Mouse (Mus musculus): ENCODE measurements at regions not wholly inside any gene's neighbourhood (a gene's known extent, or its start where the extent isn't known, plus 50 kb on each side); places are given as distances from the start of the nearest gene placed in this dataset.

GRCm38 (mm10) chr12:69101965-69102364 lies 57.0 kb downstream of the Rps29 start:
- DNase-seq (ENCODE audit: low read depth): no peak

DNA sequence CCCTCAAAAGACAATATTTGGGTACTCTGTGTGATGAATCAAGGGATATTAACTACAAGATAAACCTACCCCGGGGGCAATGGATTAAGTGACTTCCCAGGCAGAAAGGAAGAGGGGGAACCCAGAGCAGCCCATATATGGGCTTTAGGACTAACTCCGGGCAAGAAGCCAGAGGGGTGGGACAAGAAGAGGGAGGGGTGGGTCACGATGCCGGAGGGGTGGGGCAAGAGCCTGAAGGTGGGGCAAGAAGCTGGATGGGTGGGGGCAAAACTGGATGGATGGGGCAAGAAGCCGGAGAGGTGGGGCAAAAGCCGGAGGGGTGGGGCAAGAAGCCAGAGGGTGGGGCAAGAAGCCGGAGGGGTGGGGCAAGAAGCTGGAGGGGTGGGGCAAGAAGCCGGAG lies 64.1 kb downstream of the Rps29 start:
- DNase-seq (ENCODE audit: low read depth): peak; percentile 5

- DNase-seq (ENCODE audit: low read depth): peak; percentile 7
These were observed 65.8 kb downstream of the Rps29 start for GRCm38 (mm10) chr12:69093073-69093797.

- DNase-seq (ENCODE audit: low read depth): peak; percentile 85
These were observed 70.9 kb downstream of the Rps29 start for GRCm38 (mm10) chr12:69087928-69088609.

DNA sequence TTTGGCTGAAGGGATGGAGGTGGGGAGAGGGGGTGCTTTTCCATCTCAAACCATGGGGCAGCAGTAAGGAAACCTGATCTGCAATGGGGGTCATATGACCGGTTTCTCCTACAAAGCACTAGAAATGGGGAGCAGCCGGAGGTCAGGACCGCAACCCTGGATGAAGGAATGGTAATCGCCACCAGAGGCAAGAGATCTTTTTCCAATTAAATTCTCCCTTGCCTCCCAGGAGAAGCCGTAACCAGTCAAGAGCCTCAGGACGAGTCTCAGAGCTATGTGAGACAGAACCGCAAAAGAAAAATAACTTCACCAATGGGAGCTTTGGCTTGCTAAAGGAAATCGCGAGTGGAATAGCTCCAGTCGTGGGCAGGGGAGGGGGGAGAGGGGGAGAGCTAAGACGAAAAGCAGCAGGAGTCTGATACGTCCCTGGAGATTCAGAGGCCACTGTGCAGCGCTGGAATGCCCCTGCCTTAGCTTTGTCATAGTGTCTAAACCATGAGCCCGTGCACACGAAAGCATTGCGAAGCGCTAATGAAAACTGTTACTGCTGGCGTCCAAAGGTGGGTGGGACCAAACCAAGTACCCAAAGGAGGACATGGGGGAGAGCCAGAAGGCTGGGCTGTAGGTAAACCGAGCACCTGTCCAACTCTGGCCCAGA lies 73.3 kb downstream of the Rps29 start:
- DNase-seq (ENCODE audit: low read depth): no peak

GRCm38 (mm10) chr12:69084656-69085055 lies 74.3 kb downstream of the Rps29 start:
- no peak for DNase-seq (ENCODE audit: low read depth)

DNA sequence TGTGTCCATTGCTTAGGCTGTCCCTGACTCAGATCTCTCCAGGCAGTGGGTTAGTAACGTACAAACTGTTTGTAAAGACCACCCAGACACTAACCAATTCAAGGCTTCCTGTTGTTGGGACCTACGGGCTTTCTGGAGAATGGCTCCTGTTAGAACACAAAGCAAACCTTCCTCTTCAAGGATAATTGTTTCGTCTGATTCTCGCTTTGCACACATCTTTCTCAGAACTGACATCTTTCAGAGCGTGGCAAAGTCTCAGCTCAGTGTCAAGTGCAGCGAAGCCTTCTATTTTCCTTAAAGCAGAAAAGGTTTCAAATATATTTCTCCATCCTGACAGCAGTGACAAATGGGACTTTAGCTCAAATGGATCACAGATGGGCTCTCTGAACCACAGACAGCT lies 76.9 kb downstream of the Rps29 start:
- DNase-seq (ENCODE audit: low read depth): no peak

DNA sequence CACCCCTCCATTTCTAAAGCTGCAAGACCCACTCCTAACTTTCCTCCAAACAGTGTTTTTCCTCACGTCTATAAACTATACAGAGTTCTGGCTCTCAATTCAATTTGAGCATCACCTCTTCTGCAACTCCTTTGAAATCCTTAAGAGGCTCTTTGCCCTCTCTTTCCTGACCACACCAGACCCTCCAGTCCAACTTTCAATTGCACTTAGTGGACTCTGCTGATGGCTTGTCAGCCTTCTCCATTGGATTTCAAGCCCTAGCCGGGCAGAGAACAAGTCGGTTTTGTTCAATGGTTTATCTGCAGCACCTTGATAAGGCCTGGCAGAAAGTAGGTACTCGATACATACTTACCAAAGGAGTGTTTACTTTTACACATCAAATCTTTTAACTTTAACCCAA lies 119.4 kb downstream of the Rps29 start:
- DNase-seq (ENCODE audit: low read depth): no peak

- DNase-seq (ENCODE audit: low read depth): no peak
These were observed 135.4 kb downstream of the Rps29 start for GRCm38 (mm10) chr12:69023594-69023993.

DNA sequence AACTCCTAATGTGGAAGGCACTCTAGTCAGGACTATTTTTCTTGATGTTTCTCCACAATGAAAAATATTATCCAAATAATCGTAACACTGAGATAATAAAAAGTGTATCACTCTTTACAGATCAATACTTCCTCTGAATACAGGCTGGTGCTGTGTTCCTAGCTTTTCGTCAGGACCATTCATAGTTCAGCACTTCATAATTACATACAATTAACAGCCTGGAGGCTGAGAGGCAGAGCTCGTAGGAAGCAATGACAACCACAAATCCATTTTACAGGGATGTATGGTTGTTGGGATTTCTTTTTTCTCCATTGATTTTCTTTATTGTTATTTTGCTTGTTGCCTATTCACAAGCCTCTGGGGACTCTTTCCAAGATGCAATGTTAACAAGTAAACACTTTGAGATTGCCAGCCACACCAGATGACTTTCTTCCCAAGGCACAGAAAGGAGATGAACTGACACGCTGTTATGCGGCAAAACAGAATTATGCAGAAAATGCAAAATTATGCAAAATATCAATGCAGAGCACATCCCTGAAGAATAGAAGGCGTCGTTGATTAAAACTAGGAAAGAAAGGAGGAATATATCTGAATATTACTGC lies 142.2 kb downstream of the Rps29 start:
- DNase-seq (ENCODE audit: low read depth): no peak

- no peak for DNase-seq (ENCODE audit: low read depth)
These were observed 153.8 kb downstream of the Rps29 start for GRCm38 (mm10) chr12:69005141-69005540.

- no peak for DNase-seq (ENCODE audit: low read depth)
These were observed 156.9 kb downstream of the Rps29 start for GRCm38 (mm10) chr12:69002106-69002505.

- no peak for DNase-seq (ENCODE audit: low read depth)
These were observed 161.7 kb downstream of the Rps29 start for GRCm38 (mm10) chr12:68997259-68997658.

DNA sequence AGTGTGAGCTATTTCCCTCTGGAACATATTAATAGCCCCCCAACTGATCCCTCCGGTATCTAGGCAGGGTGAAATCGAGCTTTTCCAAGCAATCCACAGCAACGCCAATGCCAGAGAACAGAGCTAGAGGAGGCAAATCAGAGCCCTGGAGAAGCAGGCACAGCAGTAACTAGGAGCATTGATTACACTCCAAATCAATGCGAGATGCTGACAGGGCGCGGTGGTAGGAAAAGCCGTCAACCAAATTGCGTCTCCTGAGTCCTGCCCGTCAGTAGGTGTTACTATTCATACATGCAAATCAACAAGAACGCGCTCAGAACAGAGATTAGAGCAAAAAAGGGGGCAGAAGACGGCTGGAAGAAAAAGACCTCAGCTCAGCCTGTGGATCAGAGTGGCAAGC lies 162.2 kb downstream of the Rps29 start:
- DNase-seq (ENCODE audit: low read depth): no peak

- DNase-seq (ENCODE audit: low read depth): no peak
These were observed 178.3 kb downstream of the Rps29 start for GRCm38 (mm10) chr12:68980640-68981039.

DNA sequence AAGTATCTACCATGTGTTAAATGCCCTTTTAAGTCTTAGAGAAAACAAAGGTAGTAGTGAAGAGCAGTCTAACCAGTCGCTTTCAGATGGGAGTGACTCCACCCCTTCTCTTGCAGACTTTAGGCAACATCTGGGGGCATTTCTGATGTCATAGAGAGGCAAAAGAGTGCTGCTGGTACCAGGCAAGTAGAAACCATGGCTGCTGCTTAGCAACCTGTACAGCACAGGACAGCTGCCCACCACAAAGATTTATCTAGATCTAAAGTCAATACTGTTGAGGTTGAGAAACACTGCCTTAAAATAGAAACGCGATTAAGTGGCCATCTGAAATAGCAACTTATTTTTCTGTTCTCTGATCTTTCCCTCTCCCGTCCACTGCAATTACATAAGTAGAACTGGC lies 178.8 kb downstream of the Rps29 start:
- DNase-seq (ENCODE audit: low read depth): no peak

DNA sequence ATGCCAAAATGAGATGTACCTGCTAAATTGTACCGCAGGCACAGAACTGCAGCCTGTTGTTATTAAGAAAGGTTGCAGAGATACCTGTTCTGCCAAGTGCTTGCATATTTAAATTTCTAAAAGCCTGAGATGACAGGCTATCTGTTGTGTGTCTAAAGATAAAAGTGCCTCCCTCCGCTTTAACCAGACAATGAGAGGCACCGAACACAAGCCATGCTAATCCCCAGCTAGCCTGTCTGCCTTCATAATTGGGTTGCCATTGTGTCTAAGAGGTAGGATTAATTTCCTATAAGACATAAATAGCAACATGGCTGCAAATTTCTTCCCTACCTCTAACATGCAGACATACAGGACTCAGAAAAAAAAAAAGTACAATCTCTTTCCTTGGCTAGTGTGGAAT lies 179.8 kb downstream of the Rps29 start:
- DNase-seq (ENCODE audit: low read depth): no peak

DNA sequence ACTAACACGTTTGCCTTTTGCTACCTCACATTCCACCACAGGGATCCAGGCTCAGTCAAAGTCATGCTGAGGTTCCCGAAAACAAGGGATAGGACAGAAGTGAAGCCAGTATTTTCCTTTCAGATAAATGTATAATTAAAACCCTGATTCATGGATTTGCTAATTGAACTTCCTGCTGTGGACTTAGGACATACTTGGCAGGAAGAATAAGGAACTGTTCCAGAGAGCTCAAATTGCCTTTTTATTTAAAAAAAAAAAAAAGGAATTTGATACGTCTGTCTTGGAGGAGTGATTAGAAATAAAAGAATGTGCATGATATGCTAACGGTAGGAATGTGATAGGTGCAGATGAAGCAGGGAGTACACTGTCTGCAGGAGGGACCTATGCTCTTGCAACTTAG lies 181.7 kb downstream of the Rps29 start:
- no peak for DNase-seq (ENCODE audit: low read depth)

DNA sequence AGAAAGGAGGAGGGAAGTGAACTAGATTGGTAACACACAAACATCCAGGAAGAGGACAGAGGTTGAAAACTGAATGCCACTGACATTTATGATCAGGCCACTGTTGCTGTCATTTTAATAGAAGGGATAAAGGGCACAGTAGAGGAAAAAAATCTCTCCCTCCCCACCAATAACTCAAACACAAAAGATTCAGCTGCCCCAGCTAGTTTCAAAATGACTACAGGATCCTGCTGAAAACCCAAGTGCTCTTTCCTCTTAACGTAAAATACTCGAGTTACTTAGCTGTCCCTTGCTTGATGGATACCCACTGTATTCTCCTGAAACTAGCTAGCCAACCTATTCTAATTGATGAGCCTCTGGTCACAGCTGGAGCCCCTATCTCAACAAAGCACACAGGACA lies 211.7 kb downstream of the Rps29 start:
- DNase-seq (ENCODE audit: low read depth): no peak

GRCm38 (mm10) chr12:68910590-68910989 lies 248.4 kb downstream of the Rps29 start:
- no peak for DNase-seq (ENCODE audit: low read depth)

DNA sequence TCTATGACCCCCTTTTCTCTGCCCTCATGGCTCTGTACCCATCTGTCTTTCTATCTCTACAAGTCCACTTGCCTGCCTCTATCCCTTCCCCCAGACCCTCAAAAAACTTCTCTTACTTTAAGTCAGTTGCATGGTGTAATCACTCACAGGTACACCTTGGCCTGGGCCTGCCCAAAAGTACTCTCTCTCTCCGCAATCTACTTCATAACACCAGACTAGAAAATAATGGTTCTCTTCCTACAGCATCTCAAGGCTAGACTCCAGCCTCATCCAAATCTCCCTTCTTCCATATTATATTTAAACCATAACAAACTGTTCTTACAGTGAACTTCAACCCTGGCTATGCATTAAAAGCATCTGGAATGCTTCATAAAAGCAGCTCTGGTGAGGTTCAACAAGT lies 254.2 kb downstream of the Rps29 start:
- no peak for DNase-seq (ENCODE audit: low read depth)

GRCm38 (mm10) chr12:68889141-68889540 lies 269.8 kb downstream of the Rps29 start:
- no peak for DNase-seq (ENCODE audit: low read depth)

GRCm38 (mm10) chr12:68882503-68882902 lies 276.5 kb downstream of the Rps29 start:
- DNase-seq (ENCODE audit: low read depth): no peak

Data from NIH3T3 (cell line).